Mouse (Mus musculus) hindbrain, embryonic 13.5 days (tissue): ENCODE results near the gene Ppp2r5c. TPM values are rescaled to one million over a fixed set of nuclear protein-coding genes. Genes with fewer than 3 reads are reported as not detected.
A peak's percentile ranks its signal among the peaks of the same experiment; 100 is the strongest.

ENCODE experiments used
- ATAC-seq: fragments of 200-750 bp; cut with Nextera tagmentation; 2 replicates; pipeline ENCODE4 v1.8.0; 2017; ENCODE audit warnings: moderate TSS enrichment; ENCODE audit not compliant: low FRiP score
- H3K27ac ChIP-seq: fragments of 300-500 bp; sonication (generic); 2 replicates; pipeline ENCODE4 v1.5.1; 2015; ENCODE audit warnings: inconsistent platforms, mild to moderate bottlenecking, moderate library complexity
- H3K27me3 ChIP-seq: fragments of 300-500 bp; sonication (generic); 2 replicates; pipeline ENCODE4 v1.6.1; 2015; ENCODE audit warnings: mild to moderate bottlenecking, inconsistent platforms
- H3K36me3 ChIP-seq: fragments of 300-500 bp; sonication (generic); 2 replicates; pipeline ENCODE4 v1.6.1; 2015; ENCODE audit warnings: mild to moderate bottlenecking, inconsistent platforms
- H3K4me1 ChIP-seq: fragments of 300-500 bp; sonication (generic); replicated peaks from 2 replicates; pipeline ENCODE4 v1.6.1; 2015; ENCODE audit warnings: inconsistent platforms
- H3K4me2 ChIP-seq: fragments of 300-500 bp; sonication (generic); 2 replicates; pipeline ENCODE4 v1.6.1; 2015; ENCODE audit warnings: inconsistent platforms, mild to moderate bottlenecking, moderate library complexity
- H3K4me3 ChIP-seq: fragments of 300-500 bp; sonication (generic); 2 replicates; pipeline ENCODE4 v1.5.1; 2015; ENCODE audit warnings: mild to moderate bottlenecking, inconsistent platforms
- H3K9ac ChIP-seq: fragments of 300-500 bp; sonication (generic); 2 replicates; pipeline ENCODE4 v1.6.1; 2015; ENCODE audit warnings: mild to moderate bottlenecking, inconsistent platforms
- H3K9me3 ChIP-seq: fragments of 300-500 bp; sonication (generic); 2 replicates; pipeline ENCODE4 v1.6.1; 2016; ENCODE audit warnings: inconsistent platforms
- WGBS: fragments of 180-500 bp; shearing (Covaris S2); methylation state at CpG from one replicate; pipeline ENCODE4 v1.1.7; 2015; 5-methylcytosine and 5-hydroxymethylcytosine counted together
- polyA plus RNA-seq: library from polyadenylated mRNA; unstranded; fragments of >200 nt; fragmentation: Nextera tagmentation; extraction: Ambion mirVana; gene quantifications from 2 replicates; pipeline ENCODE4 v1.2.1, GENCODE M21; 2015

Gene Ppp2r5c
- polyA plus RNA-seq, 1 experiment from 2014 or later = 144 TPM

- WGBS = 37% methylated on average over 9 of the region's 9 CpGs
- Histone ChIP-seq H3K4me1 (peaks cover 83% of the 10 kb centered on the region), H3K9ac (peak overlapping the region; percentile 8; the same call in 1 of the 2 replicates), H3K36me3 (no peaks in the 10 kb centered on the region), H3K4me3 (no peak overlapping the region), H3K27me3 (no peaks in the 10 kb centered on the region), H3K4me2 (no peak overlapping the region), H3K9me3 (no peaks in the 10 kb centered on the region), H3K27ac (peak overlapping the region; percentile 41; the same call in 1 of the 2 replicates)
- no peak for ATAC-seq
These were observed 60.9 kb downstream of the Ppp2r5c start for GRCm38 (mm10) chr12:110507714-110508297.

- no peak overlapping the region for H3K9ac ChIP-seq
- no peaks in the 10 kb centered on the region for H3K36me3 ChIP-seq
- no peak overlapping the region for H3K4me2 ChIP-seq
- WGBS = 76% methylated on average over 5 of the region's 5 CpGs
- no peaks in the 10 kb centered on the region for H3K9me3 ChIP-seq
- no peaks in the 10 kb centered on the region for H3K27me3 ChIP-seq
- H3K4me3 ChIP-seq = no peak overlapping the region
- H3K4me1 ChIP-seq = peaks cover 77% of the 10 kb centered on the region
- no peak overlapping the region for H3K27ac ChIP-seq
- no peak for ATAC-seq
These were observed 61.8 kb downstream of the Ppp2r5c start for GRCm38 (mm10) chr12:110508680-110509079.

- ATAC-seq = no peak
- Histone ChIP-seq H3K4me2 (no peak overlapping the region), H3K4me1 (peaks cover 69% of the 10 kb centered on the region), H3K9ac (no peak overlapping the region), H3K9me3 (no peaks in the 10 kb centered on the region), H3K27me3 (no peaks in the 10 kb centered on the region), H3K27ac (peak overlapping the region; percentile 31), H3K36me3 (no peaks in the 10 kb centered on the region), H3K4me3 (no peak overlapping the region)
- 78% methylated on average over 9 of the region's 9 CpGs for WGBS
These were observed 63.4 kb downstream of the Ppp2r5c start for GRCm38 (mm10) chr12:110510171-110510871.

- Histone ChIP-seq H3K4me2 (no peak overlapping the region), H3K4me1 (peaks cover 64% of the 10 kb centered on the region), H3K27ac (peak overlapping the region; percentile 60), H3K4me3 (no peak overlapping the region), H3K27me3 (no peaks in the 10 kb centered on the region), H3K36me3 (no peaks in the 10 kb centered on the region), H3K9ac (no peak overlapping the region), H3K9me3 (no peaks in the 10 kb centered on the region)
- no peak for ATAC-seq
- whole genome bisulfite sequencing = 55% methylated on average over 12 of the region's 12 CpGs
These were observed 64.3 kb downstream of the Ppp2r5c start for GRCm38 (mm10) chr12:110511201-110511600.

GRCm38 (mm10) chr12:110511856-110512433 is 65.0 kb downstream of the Ppp2r5c start:
- WGBS = 66% methylated on average over 9 of the region's 9 CpGs
- H3K27me3 ChIP-seq = no peaks in the 10 kb centered on the region
- no peaks in the 10 kb centered on the region for H3K9me3 ChIP-seq
- H3K27ac ChIP-seq = peak overlapping the region; percentile 60
- peaks cover 2% of the 10 kb centered on the region for H3K36me3 ChIP-seq
- no peak for ATAC-seq
- peaks cover 60% of the 10 kb centered on the region for H3K4me1 ChIP-seq
- H3K9ac ChIP-seq = no peak overlapping the region
- no peak overlapping the region for H3K4me3 ChIP-seq
- no peak overlapping the region for H3K4me2 ChIP-seq

- WGBS = 94% methylated on average over 7 of the region's 7 CpGs
- Histone ChIP-seq H3K4me1 (peaks cover 52% of the 10 kb centered on the region), H3K4me2 (no peak overlapping the region), H3K27me3 (no peaks in the 10 kb centered on the region), H3K27ac (no peak overlapping the region), H3K4me3 (no peak overlapping the region), H3K9ac (no peak overlapping the region), H3K9me3 (no peaks in the 10 kb centered on the region), H3K36me3 (peaks cover 11% of the 10 kb centered on the region)
- no peak for ATAC-seq
These were observed 66.0 kb downstream of the Ppp2r5c start for GRCm38 (mm10) chr12:110512884-110513283.

GRCm38 (mm10) chr12:110515676-110516075 is 68.8 kb downstream of the Ppp2r5c start:
- Histone ChIP-seq H3K9me3 (no peaks in the 10 kb centered on the region), H3K27ac (no peak overlapping the region), H3K9ac (no peak overlapping the region; the same call in 1 of the 2 replicates), H3K4me3 (no peak overlapping the region), H3K4me2 (no peak overlapping the region), H3K36me3 (peaks cover 15% of the 10 kb centered on the region), H3K27me3 (no peaks in the 10 kb centered on the region), H3K4me1 (peaks cover 32% of the 10 kb centered on the region)
- no peak for ATAC-seq
- WGBS = 85% methylated on average over 8 of the region's 8 CpGs

- 85% methylated on average over 15 of the region's 15 CpGs for WGBS
- peaks cover 46% of the 10 kb centered on the region for H3K36me3 ChIP-seq
- H3K27ac ChIP-seq = no peak overlapping the region
- H3K27me3 ChIP-seq = no peaks in the 10 kb centered on the region
- no peak overlapping the region for H3K4me3 ChIP-seq
- peaks cover 10% of the 10 kb centered on the region for H3K4me1 ChIP-seq
- no peak overlapping the region for H3K4me2 ChIP-seq
- H3K9me3 ChIP-seq = no peaks in the 10 kb centered on the region
- no peak for ATAC-seq
- H3K9ac ChIP-seq = no peak overlapping the region
These were observed 73.5 kb downstream of the Ppp2r5c start for GRCm38 (mm10) chr12:110520236-110520987.

GRCm38 (mm10) chr12:110523526-110523925 is 76.6 kb downstream of the Ppp2r5c start:
- 90% methylated on average over 5 of the region's 5 CpGs for WGBS
- H3K36me3 ChIP-seq = peaks cover 39% of the 10 kb centered on the region
- ATAC-seq = no peak
- H3K4me3 ChIP-seq = no peak overlapping the region
- H3K27me3 ChIP-seq = no peaks in the 10 kb centered on the region
- peaks cover 6% of the 10 kb centered on the region; the same call in 1 of the 2 replicates for H3K4me1 ChIP-seq
- no peak overlapping the region for H3K27ac ChIP-seq
- no peak overlapping the region for H3K9ac ChIP-seq
- no peak overlapping the region for H3K4me2 ChIP-seq
- no peaks in the 10 kb centered on the region for H3K9me3 ChIP-seq

- Histone ChIP-seq H3K27ac (no peak overlapping the region), H3K36me3 (0 out of 2 replicates have a peak, but pooled peaks cover 5% of the 10 kb centered on the region), H3K9me3 (no peaks in the 10 kb centered on the region), H3K4me2 (no peak overlapping the region), H3K9ac (no peak overlapping the region; the same call in 1 of the 2 replicates), H3K4me3 (no peak overlapping the region), H3K27me3 (no peaks in the 10 kb centered on the region), H3K4me1 (no peaks in the 10 kb centered on the region)
- no peak for ATAC-seq
- 91% methylated on average over 6 of the region's 6 CpGs for WGBS
These were observed 85.8 kb downstream of the Ppp2r5c start for GRCm38 (mm10) chr12:110532711-110533110.

- no peak for ATAC-seq
- Histone ChIP-seq H3K4me2 (no peak overlapping the region), H3K4me1 (no peaks in the 10 kb centered on the region), H3K27me3 (no peaks in the 10 kb centered on the region), H3K4me3 (no peak overlapping the region), H3K36me3 (0 out of 2 replicates have a peak, but pooled peaks cover 5% of the 10 kb centered on the region), H3K9ac (no peak overlapping the region; the same call in 1 of the 2 replicates), H3K9me3 (no peaks in the 10 kb centered on the region), H3K27ac (no peak overlapping the region)
- WGBS = 88% methylated on average over 2 of the region's 2 CpGs
These were observed 86.2 kb downstream of the Ppp2r5c start for GRCm38 (mm10) chr12:110533151-110533550.

- Histone ChIP-seq H3K27ac (no peak overlapping the region), H3K9ac (no peak overlapping the region), H3K4me3 (no peak overlapping the region), H3K36me3 (0 out of 2 replicates have a peak, but pooled peaks cover 5% of the 10 kb centered on the region), H3K27me3 (no peaks in the 10 kb centered on the region), H3K9me3 (no peaks in the 10 kb centered on the region), H3K4me2 (no peak overlapping the region), H3K4me1 (no peaks in the 10 kb centered on the region)
- WGBS = 95% methylated on average over 3 of the region's 3 CpGs
- no peak for ATAC-seq
These were observed 86.9 kb downstream of the Ppp2r5c start for GRCm38 (mm10) chr12:110533832-110534231.
